Mouse (Mus musculus) right cerebral cortex, postnatal 25 days (tissue): ENCODE measurements at regions not wholly inside any gene's neighbourhood (a gene's known extent, or its start where the extent isn't known, plus 50 kb on each side); places are given as distances from the start of the nearest gene placed in this dataset.

Experiments
- DNase-seq: peaks from one replicate; pipeline ENCODE4 v3.0.0; 2022

DNA sequence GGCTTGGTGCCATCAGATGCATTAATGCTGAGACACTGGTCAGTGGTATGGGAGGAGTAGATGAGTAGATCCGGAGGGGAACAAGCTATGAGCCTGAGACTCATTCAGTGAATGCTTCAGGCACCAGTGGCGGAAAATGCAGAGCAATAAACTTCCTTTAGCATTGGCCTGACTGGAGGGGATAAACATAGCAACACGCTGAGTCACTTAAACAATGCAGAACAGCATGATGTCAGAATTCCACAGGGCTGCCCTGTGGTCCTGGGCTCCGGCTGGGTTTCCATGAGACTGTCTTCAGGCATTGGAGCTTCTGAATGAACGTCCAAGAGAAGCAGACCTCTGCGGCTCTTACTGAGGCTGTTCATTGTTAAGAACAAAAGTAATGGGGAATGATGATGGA is 145.4 kb upstream of the Gm10181 start:
- DNase-seq, result no peak

DNA sequence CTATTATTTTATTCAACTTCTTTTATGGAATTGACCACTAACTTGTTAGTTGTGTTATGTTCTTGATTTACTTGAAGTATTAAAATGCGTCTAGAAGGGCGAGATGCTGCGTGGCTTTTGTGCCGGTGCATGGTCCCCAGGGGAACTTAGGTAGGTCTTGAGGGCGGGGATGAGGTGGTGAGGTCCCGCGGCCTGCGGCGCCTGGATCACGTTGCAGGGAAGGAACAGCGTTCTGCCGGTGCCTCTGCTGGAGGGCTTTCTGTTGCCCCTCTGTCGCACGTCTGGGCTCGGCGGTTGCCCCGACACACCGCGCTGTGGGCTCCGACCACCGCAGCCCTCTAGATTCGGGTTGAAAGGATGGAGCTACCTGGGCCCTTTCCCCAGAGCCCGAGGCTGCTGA is 136.7 kb upstream of the Gm10181 start:
- no peak for DNase-seq

DNA sequence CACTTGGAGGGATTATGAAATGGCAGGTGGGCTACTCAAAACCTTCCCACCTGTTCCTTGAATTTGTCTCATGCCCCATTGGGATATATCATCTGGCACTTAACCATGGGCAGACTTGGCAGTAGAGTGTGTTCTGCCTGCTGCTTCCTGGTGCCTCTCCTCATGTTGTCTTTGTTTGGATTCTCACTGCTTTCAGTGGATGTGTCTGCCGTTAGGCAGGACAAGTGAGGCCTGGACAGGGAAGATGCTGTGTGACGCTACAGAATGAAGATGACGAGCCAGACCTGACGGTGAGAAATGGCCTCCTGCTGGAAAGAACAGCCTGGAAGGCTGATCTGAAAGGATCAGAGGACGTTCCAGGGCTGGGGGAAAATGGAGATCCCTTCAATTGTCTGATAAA is 133.6 kb upstream of the Gm10181 start:
- DNase-seq, result no peak

DNA sequence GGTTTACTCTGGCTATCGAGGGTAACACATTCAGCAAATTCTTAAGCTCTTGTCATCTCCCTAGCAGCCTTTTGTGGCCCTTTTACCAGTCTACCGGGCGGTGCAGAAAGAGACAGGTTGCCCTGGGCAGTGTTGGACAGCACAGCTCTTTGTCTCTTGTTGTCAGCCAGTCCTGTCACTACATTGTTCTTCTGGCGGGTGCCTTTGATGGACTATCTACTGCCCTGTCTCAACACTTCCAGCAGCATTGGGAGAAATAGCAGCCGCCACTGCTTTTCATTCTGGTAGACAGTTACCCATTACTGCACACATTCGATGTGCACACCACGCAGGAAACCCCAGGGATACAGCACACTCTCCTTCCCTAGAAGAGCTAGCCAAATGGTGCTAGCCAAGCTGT is 132.7 kb upstream of the Gm10181 start:
- DNase-seq, result no peak

DNA sequence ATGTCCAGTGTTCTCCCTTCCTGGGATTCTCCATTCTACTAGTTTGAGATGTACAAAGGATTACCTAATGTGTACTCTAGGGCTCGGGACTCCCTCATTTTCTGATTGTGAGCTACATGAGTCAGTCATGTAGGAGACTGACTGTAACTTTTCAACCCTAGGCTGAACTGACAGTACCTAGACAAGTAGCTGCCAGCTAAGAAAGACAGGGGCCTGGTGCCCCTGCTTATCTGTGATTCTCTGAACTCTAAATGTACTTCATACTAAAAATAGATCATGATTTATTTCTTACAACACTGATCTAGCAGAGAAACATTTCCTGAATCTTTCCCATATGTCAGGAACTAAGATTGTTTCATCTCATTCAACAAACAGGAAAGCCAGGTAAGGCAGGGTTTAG is 125.9 kb upstream of the Gm10181 start:
- DNase-seq, result no peak

DNA sequence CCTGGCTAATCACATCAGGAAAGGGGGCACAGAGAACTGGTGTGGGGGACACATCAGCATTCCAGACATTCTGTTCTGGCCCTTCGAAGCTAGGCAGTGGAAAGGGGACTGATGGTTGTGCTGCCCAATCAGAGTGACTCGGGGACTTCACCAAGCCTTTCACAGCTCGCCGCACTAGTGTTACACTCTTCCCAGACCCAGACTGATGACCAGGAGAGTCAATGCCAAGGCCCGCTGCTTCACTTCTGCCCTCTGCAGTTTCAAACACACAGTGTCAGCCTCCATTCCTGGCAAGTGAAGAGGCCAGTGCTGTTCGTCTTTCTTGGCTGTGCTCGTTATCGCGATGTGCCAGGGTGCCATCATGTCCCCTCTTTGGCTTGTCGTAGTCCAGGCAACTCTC is 121.7 kb upstream of the Gm10181 start:
- DNase-seq, result no peak

DNA sequence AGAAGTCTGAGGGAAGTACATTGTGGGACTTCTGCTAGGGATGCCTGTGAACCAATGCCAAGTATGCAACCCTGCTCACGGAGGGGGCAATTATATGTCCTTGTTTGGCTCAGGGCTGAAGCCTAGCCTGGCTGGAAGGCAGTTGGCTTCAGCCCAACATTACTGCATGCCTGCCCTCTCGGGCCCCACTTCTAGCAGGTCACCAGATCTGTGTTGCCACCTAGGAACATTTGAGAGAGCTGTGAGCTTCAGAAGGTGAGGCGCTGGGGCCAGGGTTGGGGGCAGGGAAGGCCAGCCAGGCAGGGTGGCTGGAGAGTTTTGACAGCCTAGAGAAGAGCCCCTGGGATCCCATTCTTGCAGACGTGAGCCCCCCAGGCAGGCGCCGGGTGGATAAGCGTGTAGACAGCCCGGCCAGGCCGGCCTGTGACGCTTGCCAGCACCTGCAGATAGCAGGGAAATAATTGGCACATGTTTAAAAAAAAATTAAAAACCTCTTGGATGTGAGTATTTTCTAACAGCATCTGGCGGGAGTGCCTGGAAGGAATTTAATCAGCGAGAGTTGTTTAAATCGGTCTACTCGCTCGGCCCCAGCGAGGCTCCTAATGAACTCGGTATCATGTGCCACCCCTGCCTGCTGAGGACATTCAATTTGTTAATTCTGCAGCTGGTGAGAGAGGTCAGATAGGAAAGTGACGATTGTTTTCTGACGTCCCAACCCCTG is 115.0 kb upstream of the Gm10181 start:
- no peak for DNase-seq

DNA sequence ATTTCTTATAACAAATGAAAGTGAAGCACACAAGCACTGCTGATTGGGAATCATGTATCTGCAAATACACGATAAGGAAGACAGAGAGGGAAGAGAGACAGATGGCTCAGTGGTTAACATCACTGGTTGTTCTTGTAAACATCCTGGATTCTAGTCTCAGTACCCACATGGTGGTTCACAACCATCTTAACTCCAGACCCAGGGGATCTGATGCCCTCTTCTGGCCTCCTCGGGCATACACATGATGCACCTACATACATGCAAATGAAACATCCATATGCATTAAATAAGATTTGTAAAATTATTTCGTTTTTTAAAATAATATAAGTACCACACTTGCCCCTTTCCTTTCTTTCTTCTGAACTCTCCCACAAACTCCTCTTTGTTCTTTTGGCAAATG is 106.4 kb upstream of the Gm10181 start:
- no peak for DNase-seq

DNA sequence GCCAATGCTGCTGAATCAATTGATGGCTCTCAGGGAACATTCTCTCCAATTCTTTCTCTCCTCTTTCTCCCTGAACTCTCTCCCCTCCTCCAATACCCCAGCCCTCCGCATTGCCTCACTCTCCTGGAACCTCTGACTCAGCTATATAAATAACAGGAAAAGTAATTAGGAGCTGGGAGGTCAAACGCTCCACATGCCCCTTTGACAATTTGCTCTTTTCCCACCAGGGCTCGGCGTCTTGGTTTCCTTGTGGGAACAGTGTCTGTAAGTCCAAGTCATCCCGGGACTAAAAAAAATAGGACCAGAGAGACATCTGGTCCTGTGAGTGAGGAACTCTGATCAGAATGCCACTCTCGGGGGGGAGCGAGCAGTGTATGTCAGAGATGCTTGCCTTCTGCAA is 94.7 kb upstream of the Gm10181 start:
- DNase-seq, result no peak

DNA sequence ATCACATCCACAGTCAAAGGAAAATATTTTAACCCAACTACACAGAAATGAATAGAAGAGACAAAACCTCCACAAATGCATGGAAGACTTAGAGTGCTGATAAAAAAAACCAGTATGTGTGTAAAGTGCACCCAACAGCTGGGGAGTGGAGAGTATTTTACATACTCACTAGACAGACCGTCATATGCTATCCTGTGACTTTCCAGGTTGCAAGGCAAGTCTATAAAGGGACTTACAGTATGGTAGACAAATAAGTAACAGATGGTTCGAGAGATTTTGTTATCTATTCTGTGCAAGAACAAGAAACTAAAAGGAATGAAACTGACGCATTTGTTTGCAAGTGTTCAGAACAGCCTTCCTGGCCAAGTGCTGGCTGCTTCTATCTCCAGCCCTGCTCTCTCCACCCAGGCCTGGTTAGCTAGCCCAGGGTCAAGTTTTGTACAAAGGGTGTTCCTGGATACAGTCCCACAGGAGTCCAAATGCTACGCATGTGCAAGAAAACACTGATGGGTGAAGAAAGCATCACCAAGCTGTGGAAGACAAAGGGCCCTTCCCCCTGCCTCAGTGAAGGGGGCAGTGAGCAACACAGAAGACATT is 68.0 kb upstream of the Gm10181 start:
- no peak for DNase-seq

DNA sequence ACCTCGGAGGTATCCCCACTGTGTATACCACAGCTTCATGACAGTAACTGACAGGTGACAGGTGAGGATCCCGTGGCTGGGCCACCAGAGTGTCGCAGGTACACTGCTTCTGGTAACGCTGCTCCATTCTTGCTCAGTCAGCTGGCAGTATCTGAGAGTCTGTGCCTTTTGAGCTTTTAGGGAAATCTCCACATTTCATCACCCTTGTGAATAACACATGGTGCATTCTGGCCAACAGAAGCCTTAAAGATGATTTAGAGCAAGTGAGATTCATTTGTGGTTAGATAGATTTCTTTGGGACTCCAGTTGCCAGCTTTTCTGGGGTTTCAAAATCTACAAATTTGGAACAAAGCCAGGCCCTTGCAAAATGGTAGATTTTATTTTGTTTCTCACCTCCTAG is 66.8 kb upstream of the Gm10181 start:
- no peak for DNase-seq

DNA sequence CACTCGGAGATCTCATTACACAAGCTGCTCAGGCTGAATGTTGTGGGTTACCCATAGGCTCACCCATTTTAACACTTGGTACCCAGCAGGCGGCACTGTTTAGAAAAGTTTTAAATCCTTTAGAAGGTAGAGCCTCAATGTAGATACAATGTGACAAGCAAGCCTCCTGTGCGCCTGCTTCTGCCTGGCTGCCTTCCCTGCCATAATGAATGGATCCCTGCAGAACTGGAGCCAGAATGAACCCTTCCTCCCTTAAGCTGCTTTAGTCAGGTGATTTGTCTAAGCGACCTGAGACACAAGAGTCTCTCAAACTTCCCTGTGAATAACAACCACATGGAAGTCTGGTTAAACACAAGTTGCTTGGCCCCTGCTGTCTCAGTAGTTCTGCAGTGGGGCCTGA is 64.7 kb upstream of the Gm10181 start:
- no peak for DNase-seq

DNA sequence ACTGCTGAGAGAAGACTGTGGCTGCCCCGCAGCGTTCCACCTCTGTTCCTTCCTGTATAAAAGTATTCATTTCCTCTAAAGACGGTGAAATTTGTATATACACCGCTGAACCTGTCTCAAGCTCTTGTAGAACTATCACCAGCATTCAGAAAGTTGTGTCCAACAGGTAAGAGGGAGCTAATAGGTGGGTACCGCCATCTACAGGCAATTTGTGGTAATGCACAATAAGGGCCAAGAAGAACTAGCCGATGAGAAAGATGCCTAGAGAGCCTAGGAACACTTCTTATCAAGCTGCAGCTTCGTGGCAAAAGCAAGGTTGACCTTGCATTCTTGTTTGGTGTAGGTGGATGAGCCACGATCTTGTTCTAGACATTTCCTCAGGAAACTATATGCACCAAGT is 61.6 kb upstream of the Gm10181 start:
- peak; percentile 26 for DNase-seq

DNA sequence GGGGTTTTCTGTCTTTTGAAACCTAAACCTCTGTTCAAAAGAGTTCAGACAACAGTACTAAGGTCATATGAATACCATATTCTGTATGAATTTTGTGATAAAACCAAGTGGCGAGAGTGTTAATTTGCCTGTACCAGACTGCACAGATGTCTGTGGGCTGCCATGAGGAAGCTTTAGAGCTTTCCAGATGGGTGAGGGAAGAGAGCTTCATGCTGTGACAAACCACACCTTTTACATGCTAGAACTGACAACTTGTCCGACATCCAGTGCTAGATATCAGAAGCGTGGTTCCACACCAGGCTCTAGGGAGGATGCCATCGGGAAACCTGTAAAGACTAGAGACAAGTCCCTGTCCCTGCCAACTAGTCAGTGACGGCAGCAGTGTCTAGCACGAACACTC is 60.9 kb upstream of the Gm10181 start:
- peak; percentile 15 for DNase-seq

DNA sequence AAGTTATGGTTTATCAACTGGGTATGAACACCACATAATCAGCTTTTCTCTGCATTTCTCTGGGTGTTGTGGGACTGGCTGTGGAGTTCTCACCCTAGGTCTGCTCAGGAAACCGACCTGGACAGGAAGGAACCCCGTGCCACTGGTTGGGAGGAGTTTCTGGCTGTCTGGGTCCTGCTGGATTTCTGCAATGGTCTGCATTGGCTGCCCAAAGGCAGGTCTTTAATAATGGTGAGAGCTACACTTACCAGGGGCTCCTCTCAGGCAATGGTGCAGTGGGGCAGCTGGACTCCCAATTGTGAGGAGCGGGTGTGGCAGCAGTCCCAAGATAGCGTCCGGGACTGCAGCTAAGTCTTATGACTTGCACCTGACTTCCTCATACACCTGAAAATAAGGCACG is 57.8 kb upstream of the Gm10181 start:
- no peak for DNase-seq
